Mouse (Mus musculus) cerebellum, adult 9-10 months (tissue): ENCODE data around the gene Gm14435.
"Not testable (repeated sequence)": the region's sequence is repeated elsewhere in the genome, so short reads cannot be mapped to it uniquely, and the experiment has no call there.

ENCODE experiments used
- DNase-seq: peaks from one replicate; pipeline ENCODE4 v3.0.0; 2022

The Gm14435 gene

DNA sequence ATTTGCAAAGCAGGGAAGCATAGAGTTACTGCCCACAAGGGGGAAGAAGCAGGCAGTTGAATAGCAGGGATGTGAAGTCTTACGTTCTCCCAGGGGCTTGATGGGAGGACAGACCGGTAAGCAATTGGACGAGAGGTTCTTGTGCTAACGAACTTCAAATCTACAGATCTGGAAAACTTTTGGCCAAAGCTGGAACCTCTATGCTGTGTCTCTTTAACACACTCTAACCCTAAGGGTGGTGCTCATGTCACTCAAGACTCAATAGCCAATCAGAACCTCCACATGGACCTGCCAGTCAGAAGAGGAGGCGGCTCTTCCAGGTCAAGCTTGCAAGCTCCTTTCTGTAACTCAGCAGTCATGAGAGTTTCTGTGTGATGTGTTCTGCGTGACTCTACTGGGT lies at the start of gene Gm14435:
TSS of gene Gm14435 (plus strand) at position 301 of the 400 bp plus-strand sequence.
- DNase-seq, result not testable (repeated sequence)
